Comparison of ENCODE assay signal across 9 mouse cellular contexts in genomic region chr11:121369622-121370021, GRCm38 (mm10). TPM values are rescaled to one million over a fixed set of nuclear protein-coding genes. Genes with fewer than 3 reads are reported as not detected.
DNase-seq lines count a peak whose midpoint lies in the region.
"Had no signal": no experiment of that assay in that cellular context is flagged by ENCODE, and none has a peak within 500 bp of the region (broad histone marks: within the 10 kb centered on the region; RNA-seq: fewer than 3 reads in every experiment).

No protein-coding gene starts in this region.

- 56% methylated on average over 6 of the region's 6 CpGs for WGBS in embryonic facial prominence, embryonic 10.5 days

- H3K4me3 ChIP-seq in embryonic facial prominence, embryonic 10.5 days: no peak overlapping the region
- H3K4me3 ChIP-seq: megakaryocyte, embryonic 14.5 days had no signal

- no peaks in the 10 kb centered on the region for H3K9me3 ChIP-seq in embryonic facial prominence, embryonic 10.5 days
- H3K9me3 ChIP-seq: megakaryocyte, embryonic 14.5 days had no signal

- no peaks in the 10 kb centered on the region for H3K27me3 ChIP-seq in embryonic facial prominence, embryonic 10.5 days (replicated peaks; ENCODE audit: low read depth, poor library complexity, severe bottlenecking)

- DNase-seq in cerebellum, postnatal 10 days: peak; percentile 69 to 78
- no peak for DNase-seq in cerebellum, adult 8-10 months
- DNase-seq in layer of hippocampus, adult 11-12 months (ENCODE audit: low spot score): peak; percentile 52
- no peak for DNase-seq in layer of hippocampus, adult 9-10 months (ENCODE audit: low spot score)
- DNase-seq in MEL-GATA-1-ER (ENCODE audit: extremely low read depth, low read depth): peak; percentile 66
- DNase-seq in embryonic facial prominence, embryonic 10.5 days (ENCODE audit: low spot score): peak; percentile 44
- DNase-seq in lung, postnatal 14 days: peak; percentile 39
- DNase-seq in thymus, postnatal 4 days: peak; percentile 80

- H3K36me3 ChIP-seq in embryonic facial prominence, embryonic 10.5 days (replicated peaks): no peaks in the 10 kb centered on the region

- no peak overlapping the region for H3K27ac ChIP-seq in embryonic facial prominence, embryonic 10.5 days (replicated peaks)

- H3K4me1 ChIP-seq in embryonic facial prominence, embryonic 10.5 days: no peaks in the 10 kb centered on the region

RNA-seq across cellular contexts. Expression of gene Wdr45b, which starts 15.4 kb away (rescaled TPM):
- 101 and 103 TPM in 2 replicates for polyA plus RNA-seq in embryonic facial prominence, embryonic 10.5 days (2016; fragmentation: Nextera tagmentation; extraction: Ambion mirVana)

RNA-seq across cellular contexts. Expression of gene Rab40b, which starts 18.4 kb away (rescaled TPM):
- polyA plus RNA-seq in embryonic facial prominence, embryonic 10.5 days (2016; fragmentation: Nextera tagmentation; extraction: Ambion mirVana): 1.2 and 1.3 TPM in 2 replicates

RNA-seq across cellular contexts. Expression of gene Fn3krp, which starts 51.6 kb away (rescaled TPM):
- polyA plus RNA-seq in embryonic facial prominence, embryonic 10.5 days (2016; fragmentation: Nextera tagmentation; extraction: Ambion mirVana): 6.3 and 7.8 TPM in 2 replicates

Comparison
In these comparisons a context has a peak if more than half of its experiments do, and no peak if none do; other contexts are left out.
1. DNase-seq: peak in cerebellum, postnatal 10 days (2 of 2), layer of hippocampus, adult 11-12 months (single experiment), MEL-GATA-1-ER (single experiment), embryonic facial prominence, embryonic 10.5 days (single experiment), lung, postnatal 14 days (single experiment) and thymus, postnatal 4 days (single experiment); none in cerebellum, adult 8-10 months (single experiment) and layer of hippocampus, adult 9-10 months (single experiment).